Mouse (Mus musculus): ENCODE data around the gene Dpy19l1. TPM values are rescaled to one million over a fixed set of nuclear protein-coding genes. Genes with fewer than 3 reads are reported as not detected.

Dpy19l1 gene
- polyA plus RNA-seq, 1 experiment from 2014 or later = 4.3 TPM

DNA sequence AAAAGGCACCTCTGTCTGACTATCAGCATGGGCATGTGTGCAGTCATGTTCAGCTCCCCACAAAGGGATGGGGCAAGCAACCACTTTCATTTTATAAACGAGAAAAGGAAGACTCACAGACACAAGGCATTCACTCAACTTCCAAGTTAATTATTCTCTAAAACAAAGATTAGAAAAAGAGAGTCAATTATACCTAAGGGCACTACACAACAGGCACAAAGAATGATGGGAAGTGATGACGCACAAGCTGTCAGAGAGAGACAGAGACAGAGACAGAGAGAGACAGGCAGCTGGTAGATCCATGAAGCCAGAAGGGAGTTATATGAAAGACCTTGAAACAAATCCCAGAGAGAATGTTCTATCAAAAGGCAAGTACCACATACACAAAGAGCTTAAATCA, 68.0 kb downstream of the Dpy19l1 start:
- Histone ChIP-seq H3K27ac (ENCODE audit: low read length) (no peak overlapping the region), H3K4me1 (ENCODE audit: control insufficient read depth, insufficient read depth, low read length) (no peaks in the 10 kb centered on the region), H3K9ac (ENCODE audit: low read depth, low read length) (no peak overlapping the region), H3K4me3 (ENCODE audit: low read length) (no peak overlapping the region), H3K36me3 (ENCODE audit: control insufficient read depth, insufficient read depth, low read length) (no peaks in the 10 kb centered on the region), H3K27me3 (replicated peaks; ENCODE audit: control insufficient read depth, insufficient read depth, low read length) (no peaks in the 10 kb centered on the region), H3K9me3 (ENCODE audit: control insufficient read depth, low read length) (no peaks in the 10 kb centered on the region), H3K4me2 (ENCODE audit: low read depth, low read length) (no peak overlapping the region)
- no peak for ATAC-seq
- 68% methylated on average over 2 of the region's 2 CpGs for WGBS

GRCm38 (mm10) chr9:24429721-24430120, 73.2 kb downstream of the Dpy19l1 start:
- ATAC-seq = no peak
- Histone ChIP-seq H3K36me3 (ENCODE audit: control insufficient read depth, insufficient read depth, low read length) (no peaks in the 10 kb centered on the region), H3K4me2 (ENCODE audit: low read depth, low read length) (no peak overlapping the region), H3K4me3 (ENCODE audit: low read length) (no peak overlapping the region), H3K4me1 (ENCODE audit: control insufficient read depth, insufficient read depth, low read length) (no peaks in the 10 kb centered on the region), H3K27ac (ENCODE audit: low read length) (no peak overlapping the region), H3K9me3 (ENCODE audit: control insufficient read depth, low read length) (no peaks in the 10 kb centered on the region), H3K9ac (ENCODE audit: low read depth, low read length) (no peak overlapping the region), H3K27me3 (replicated peaks; ENCODE audit: control insufficient read depth, insufficient read depth, low read length) (no peaks in the 10 kb centered on the region)

GRCm38 (mm10) chr9:24425679-24426078, 77.3 kb downstream of the Dpy19l1 start:
- no peaks in the 10 kb centered on the region for H3K4me1 ChIP-seq (ENCODE audit: control insufficient read depth, insufficient read depth, low read length)
- no peaks in the 10 kb centered on the region for H3K36me3 ChIP-seq (ENCODE audit: control insufficient read depth, insufficient read depth, low read length)
- H3K4me3 ChIP-seq (ENCODE audit: low read length) = no peak overlapping the region
- ATAC-seq = no peak
- no peaks in the 10 kb centered on the region for H3K9me3 ChIP-seq (ENCODE audit: control insufficient read depth, low read length)
- no peaks in the 10 kb centered on the region for H3K27me3 ChIP-seq (replicated peaks; ENCODE audit: control insufficient read depth, insufficient read depth, low read length)
- H3K4me2 ChIP-seq (ENCODE audit: low read depth, low read length) = no peak overlapping the region
- H3K27ac ChIP-seq (ENCODE audit: low read length) = no peak overlapping the region
- 89% methylated on average over 1 of the region's 1 CpGs for WGBS
- H3K9ac ChIP-seq (ENCODE audit: low read depth, low read length) = no peak overlapping the region

- H3K36me3 ChIP-seq (ENCODE audit: control insufficient read depth, insufficient read depth, low read length) = 0 out of 2 replicates have a peak, but pooled peaks cover 3% of the 10 kb centered on the region
Observed at GRCm38 (mm10) chr9:24423241-24423640, 79.7 kb downstream of the Dpy19l1 start.

GRCm38 (mm10) chr9:24421888-24422287, 81.1 kb downstream of the Dpy19l1 start:
- 0 out of 2 replicates have a peak, but pooled peaks cover 3% of the 10 kb centered on the region for H3K36me3 ChIP-seq (ENCODE audit: control insufficient read depth, insufficient read depth, low read length)
- no peaks in the 10 kb centered on the region for H3K27me3 ChIP-seq (replicated peaks; ENCODE audit: control insufficient read depth, insufficient read depth, low read length)
- WGBS = 77% methylated on average over 1 of the region's 1 CpGs
- H3K4me2 ChIP-seq (ENCODE audit: low read depth, low read length) = no peak overlapping the region
- H3K9ac ChIP-seq (ENCODE audit: low read depth, low read length) = no peak overlapping the region
- H3K4me1 ChIP-seq (ENCODE audit: control insufficient read depth, insufficient read depth, low read length) = no peaks in the 10 kb centered on the region
- no peak overlapping the region for H3K27ac ChIP-seq (ENCODE audit: low read length)
- no peak overlapping the region for H3K4me3 ChIP-seq (ENCODE audit: low read length)
- H3K9me3 ChIP-seq (ENCODE audit: control insufficient read depth, low read length) = no peaks in the 10 kb centered on the region
- no peak for ATAC-seq

More at GRCm38 (mm10) chr9:24423241-24423640, 79.7 kb downstream of the Dpy19l1 start:
- WGBS = 93% methylated on average over 8 of the region's 8 CpGs
- no peak overlapping the region for H3K4me3 ChIP-seq (ENCODE audit: low read length)
- H3K27me3 ChIP-seq (replicated peaks; ENCODE audit: control insufficient read depth, insufficient read depth, low read length) = no peaks in the 10 kb centered on the region
- H3K9ac ChIP-seq (ENCODE audit: low read depth, low read length) = no peak overlapping the region
- no peaks in the 10 kb centered on the region for H3K9me3 ChIP-seq (ENCODE audit: control insufficient read depth, low read length)
- H3K4me2 ChIP-seq (ENCODE audit: low read depth, low read length) = no peak overlapping the region
- H3K4me1 ChIP-seq (ENCODE audit: control insufficient read depth, insufficient read depth, low read length) = no peaks in the 10 kb centered on the region
- ATAC-seq = no peak
- no peak overlapping the region for H3K27ac ChIP-seq (ENCODE audit: low read length)

DNA sequence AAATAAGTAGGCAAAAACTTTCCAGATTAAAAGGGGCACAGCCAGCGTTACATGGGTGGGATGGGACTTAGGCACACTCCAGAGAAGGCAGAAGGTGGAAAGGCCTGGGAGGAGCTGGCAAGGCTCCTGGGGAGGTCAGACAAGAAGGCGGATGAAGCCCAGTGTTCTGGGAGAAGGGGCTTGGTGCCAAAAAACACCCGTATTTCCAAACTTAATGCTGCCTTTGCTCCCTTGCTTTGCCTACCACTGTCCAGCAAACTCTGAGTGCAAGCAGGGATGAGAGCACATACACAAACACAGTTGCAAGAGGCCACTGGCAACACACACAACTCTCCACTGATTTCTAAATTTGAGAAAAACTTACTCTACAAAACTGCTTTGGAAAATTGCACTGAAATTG, 81.7 kb downstream of the Dpy19l1 start:
- Histone ChIP-seq H3K4me2 (ENCODE audit: low read depth, low read length) (no peak overlapping the region), H3K4me1 (ENCODE audit: control insufficient read depth, insufficient read depth, low read length) (no peaks in the 10 kb centered on the region), H3K9ac (ENCODE audit: low read depth, low read length) (no peak overlapping the region), H3K9me3 (ENCODE audit: control insufficient read depth, low read length) (no peaks in the 10 kb centered on the region), H3K27ac (ENCODE audit: low read length) (no peak overlapping the region), H3K36me3 (ENCODE audit: control insufficient read depth, insufficient read depth, low read length) (0 out of 2 replicates have a peak, but pooled peaks cover 3% of the 10 kb centered on the region), H3K27me3 (replicated peaks; ENCODE audit: control insufficient read depth, insufficient read depth, low read length) (no peaks in the 10 kb centered on the region), H3K4me3 (ENCODE audit: low read length) (no peak overlapping the region)
- 78% methylated on average over 3 of the region's 3 CpGs for WGBS
- no peak for ATAC-seq

DNA sequence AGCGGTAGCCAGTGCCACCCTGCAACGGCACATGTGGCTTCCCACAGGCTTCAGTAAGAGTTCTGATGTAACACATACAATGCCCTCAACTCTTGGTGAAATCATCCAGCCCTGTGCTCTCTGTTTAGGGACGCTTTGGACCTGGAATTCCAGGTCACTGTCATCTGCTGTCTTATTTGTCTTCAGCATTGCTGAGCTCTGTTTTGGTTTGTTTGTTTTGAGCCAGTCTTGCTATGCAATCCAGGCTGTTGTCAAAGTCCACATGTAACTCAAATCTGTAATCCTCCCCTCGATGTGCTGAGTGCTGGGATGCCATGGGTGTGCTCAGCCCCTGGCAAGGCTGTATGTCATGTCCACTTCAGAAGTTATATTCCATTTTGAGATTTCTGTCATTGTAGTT, 82.8 kb downstream of the Dpy19l1 start:
- ATAC-seq = no peak
- 0 out of 2 replicates have a peak, but pooled peaks cover 3% of the 10 kb centered on the region for H3K36me3 ChIP-seq (ENCODE audit: control insufficient read depth, insufficient read depth, low read length)
- no peaks in the 10 kb centered on the region for H3K9me3 ChIP-seq (ENCODE audit: control insufficient read depth, low read length)
- no peak overlapping the region for H3K4me2 ChIP-seq (ENCODE audit: low read depth, low read length)
- H3K9ac ChIP-seq (ENCODE audit: low read depth, low read length) = no peak overlapping the region
- H3K4me1 ChIP-seq (ENCODE audit: control insufficient read depth, insufficient read depth, low read length) = no peaks in the 10 kb centered on the region
- H3K27ac ChIP-seq (ENCODE audit: low read length) = no peak overlapping the region
- WGBS = 92% methylated on average over 4 of the region's 4 CpGs
- no peaks in the 10 kb centered on the region for H3K27me3 ChIP-seq (replicated peaks; ENCODE audit: control insufficient read depth, insufficient read depth, low read length)
- H3K4me3 ChIP-seq (ENCODE audit: low read length) = no peak overlapping the region

DNA sequence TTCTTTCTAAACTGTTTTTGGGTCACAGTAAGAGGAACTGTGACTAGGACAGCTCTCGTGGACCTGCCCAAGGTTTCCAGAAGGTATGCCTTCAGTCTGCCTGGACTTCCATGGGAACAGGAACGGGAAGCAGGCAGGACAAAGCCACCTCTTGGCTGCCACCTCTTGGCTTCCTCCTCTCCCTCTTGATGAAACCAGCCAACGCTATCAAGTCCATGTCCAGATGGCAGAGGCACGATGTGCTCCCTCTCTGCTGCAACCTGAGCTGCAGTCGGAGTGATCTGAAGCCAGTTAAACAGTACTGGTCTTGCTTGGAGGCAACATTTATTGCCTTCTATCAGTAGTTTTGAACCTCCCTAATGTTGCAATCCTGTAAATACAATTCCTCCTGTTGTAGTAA, 84.7 kb downstream of the Dpy19l1 start:
- Histone ChIP-seq H3K36me3 (ENCODE audit: control insufficient read depth, insufficient read depth, low read length) (0 out of 2 replicates have a peak, but pooled peaks cover 3% of the 10 kb centered on the region), H3K4me1 (ENCODE audit: control insufficient read depth, insufficient read depth, low read length) (no peaks in the 10 kb centered on the region), H3K4me3 (ENCODE audit: low read length) (no peak overlapping the region), H3K9me3 (ENCODE audit: control insufficient read depth, low read length) (no peaks in the 10 kb centered on the region), H3K27me3 (replicated peaks; ENCODE audit: control insufficient read depth, insufficient read depth, low read length) (no peaks in the 10 kb centered on the region), H3K27ac (ENCODE audit: low read length) (no peak overlapping the region), H3K9ac (ENCODE audit: low read depth, low read length) (no peak overlapping the region), H3K4me2 (ENCODE audit: low read depth, low read length) (no peak overlapping the region)
- no peak for ATAC-seq
- 88% methylated on average over 5 of the region's 5 CpGs for whole genome bisulfite sequencing

DNA sequence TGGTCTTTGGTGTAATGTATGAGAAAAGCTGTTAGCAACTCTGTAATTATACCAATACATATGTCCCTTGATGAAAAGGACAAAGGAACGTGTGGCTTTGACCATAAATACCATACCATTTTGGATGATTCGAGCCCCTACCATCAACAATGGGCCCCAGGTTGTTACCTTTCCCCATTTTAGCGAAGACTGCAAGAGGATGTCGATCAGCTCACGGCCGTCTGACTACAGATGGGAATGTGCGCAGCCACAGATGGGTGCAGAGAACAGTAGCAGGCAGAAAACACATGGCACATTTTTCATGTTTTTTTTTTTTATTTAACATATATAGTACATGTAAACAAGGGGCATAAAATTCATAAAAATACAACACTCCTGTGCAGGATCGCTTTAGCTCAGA, 91.5 kb downstream of the Dpy19l1 start:
- H3K9me3 ChIP-seq (ENCODE audit: control insufficient read depth, low read length) = no peaks in the 10 kb centered on the region
- ATAC-seq = no peak
- no peak overlapping the region for H3K9ac ChIP-seq (ENCODE audit: low read depth, low read length)
- no peak overlapping the region for H3K27ac ChIP-seq (ENCODE audit: low read length)
- no peak overlapping the region for H3K4me2 ChIP-seq (ENCODE audit: low read depth, low read length)
- H3K36me3 ChIP-seq (ENCODE audit: control insufficient read depth, insufficient read depth, low read length) = no peaks in the 10 kb centered on the region
- H3K27me3 ChIP-seq (replicated peaks; ENCODE audit: control insufficient read depth, insufficient read depth, low read length) = no peaks in the 10 kb centered on the region
- no peak overlapping the region for H3K4me3 ChIP-seq (ENCODE audit: low read length)
- WGBS = 94% methylated on average over 8 of the region's 8 CpGs
- no peaks in the 10 kb centered on the region for H3K4me1 ChIP-seq (ENCODE audit: control insufficient read depth, insufficient read depth, low read length)

DNA sequence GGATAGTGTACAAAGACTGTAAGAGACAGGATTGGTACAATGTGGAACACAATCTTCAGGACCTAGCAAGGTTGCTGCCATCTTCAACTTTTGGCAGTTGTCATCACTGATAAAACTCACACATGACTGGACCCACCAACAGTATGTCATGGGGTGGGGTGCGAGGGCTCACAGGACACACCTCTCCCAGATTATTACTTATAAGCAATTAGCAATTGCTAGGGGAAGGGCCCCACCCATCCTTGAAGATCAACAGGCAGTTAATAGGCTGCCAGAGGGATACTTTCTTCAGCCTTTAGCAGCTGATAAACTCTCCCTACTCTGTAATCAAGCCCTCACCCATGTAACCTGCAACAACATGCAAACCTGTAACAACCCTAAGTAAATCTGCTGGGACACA, 92.5 kb downstream of the Dpy19l1 start:
- H3K4me1 ChIP-seq (ENCODE audit: control insufficient read depth, insufficient read depth, low read length) = no peaks in the 10 kb centered on the region
- no peak for ATAC-seq
- H3K4me2 ChIP-seq (ENCODE audit: low read depth, low read length) = no peak overlapping the region
- WGBS = 74% methylated on average over 1 of the region's 1 CpGs
- H3K27me3 ChIP-seq (replicated peaks; ENCODE audit: control insufficient read depth, insufficient read depth, low read length) = no peaks in the 10 kb centered on the region
- H3K36me3 ChIP-seq (ENCODE audit: control insufficient read depth, insufficient read depth, low read length) = no peaks in the 10 kb centered on the region
- no peak overlapping the region for H3K9ac ChIP-seq (ENCODE audit: low read depth, low read length)
- H3K4me3 ChIP-seq (ENCODE audit: low read length) = no peak overlapping the region
- H3K9me3 ChIP-seq (ENCODE audit: control insufficient read depth, low read length) = no peaks in the 10 kb centered on the region
- H3K27ac ChIP-seq (ENCODE audit: low read length) = no peak overlapping the region
